Comparison of ENCODE assay signal across 22 mouse cellular contexts in genomic region chr3:98852631-98853030, GRCm38 (mm10). TPM values are rescaled to one million over a fixed set of nuclear protein-coding genes. Genes with fewer than 3 reads are reported as not detected.
"Had no signal": no experiment of that assay in that cellular context is flagged by ENCODE, and none has a peak within 500 bp of the region (broad histone marks: within the 10 kb centered on the region; RNA-seq: fewer than 3 reads in every experiment).

No protein-coding gene starts in this region.

- DNase-seq: lung, embryonic 14.5 days; lung, postnatal 10 days; lung, postnatal 4 days; midbrain, embryonic 14.5 days; retina, postnatal 1 day; right cerebral cortex, adult 18-20 months; right cerebral cortex, postnatal 25 days; right cerebral cortex, postnatal 4 days; spleen, adult 18-20 months; thymus, adult 18-20 months; thymus, postnatal 14 days; thymus, postnatal 36 days had no signal

RNA-seq across cellular contexts. Expression of gene Hsd3b1, which starts 7.0 kb away (rescaled TPM):
- total RNA-seq: megakaryocyte, adult 5-6 weeks; megakaryocyte-erythroid progenitor cell, adult 5-6 weeks had no signal
- polyA plus RNA-seq: lung, embryonic 14.5 days; lung, embryonic 16.5 days; midbrain, embryonic 16.5 days; myocyte; neural tube, embryonic 13.5 days; stomach, embryonic 14.5 days had no signal

RNA-seq across cellular contexts. Expression of gene Hsd3b6, which starts 38.4 kb away (rescaled TPM):
- total RNA-seq: megakaryocyte, adult 5-6 weeks; megakaryocyte-erythroid progenitor cell, adult 5-6 weeks had no signal
- polyA plus RNA-seq: myocyte; small intestine, adult 2 months had no signal

RNA-seq across cellular contexts. Expression of gene Hao2, which starts 40.4 kb away (rescaled TPM):
- total RNA-seq: megakaryocyte, adult 5-6 weeks; megakaryocyte-erythroid progenitor cell, adult 5-6 weeks had no signal
- polyA plus RNA-seq: lung, embryonic 14.5 days; midbrain, embryonic 12.5 days; midbrain, embryonic 14.5 days; midbrain, embryonic 16.5 days; myocyte; neural tube, embryonic 11.5 days; neural tube, embryonic 13.5 days; stomach, embryonic 14.5 days had no signal
